In the genomic region with DNA sequence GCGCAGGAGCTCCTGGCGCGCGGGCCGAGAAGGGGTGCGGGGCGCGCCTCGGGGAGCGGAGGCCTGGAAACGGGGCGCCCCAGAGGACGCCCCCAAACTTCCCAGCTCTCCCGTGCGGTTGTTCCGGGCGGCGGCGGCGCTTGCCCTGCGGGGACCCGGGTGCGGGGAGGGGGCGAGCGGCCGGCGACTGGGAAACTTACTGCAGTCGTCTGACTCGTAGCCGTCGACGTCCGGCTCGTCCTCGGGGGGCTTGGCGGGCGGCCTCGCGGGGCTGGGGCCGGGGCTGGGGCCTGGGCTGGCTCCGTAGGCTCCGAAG, we compare ENCODE assay signal across 8 mouse cellular contexts. TPM values are rescaled to one million over a fixed set of nuclear protein-coding genes. Genes with fewer than 3 reads are reported as not detected.
DNase-seq lines count a peak whose midpoint lies in the region; ATAC-seq and TF ChIP-seq lines count a peak whose summit lies in the region.

No protein-coding gene starts in this region.

- H3K4me1 ChIP-seq in liver, embryonic 14.5 days (replicated peaks; ENCODE audit: control insufficient read depth in 2 of 2, insufficient read depth in 2 of 2, low read length in 1 of 2), result no peaks in the 10 kb centered on the region

- H3K27ac ChIP-seq in gastrocnemius, adult 2 months, result peak overlapping the region; percentile 63
- H3K27ac ChIP-seq in liver, embryonic 14.5 days, result no peak overlapping the region

- peaks cover 37% of the 10 kb centered on the region for H3K27me3 ChIP-seq in liver, embryonic 14.5 days (ENCODE audit: control insufficient read depth, insufficient read depth, low read length)

- no peak for ATAC-seq in liver, embryonic 14.5 days (ENCODE audit: insufficient read depth)

- peak overlapping the region; percentile 27; the same call in 1 of the 2 replicates for H3K4me2 ChIP-seq in liver, embryonic 14.5 days (ENCODE audit: low read depth)

- no peak overlapping the region for H3K9ac ChIP-seq in liver, embryonic 14.5 days (replicated peaks)

- 6% methylated on average over 42 of the region's 42 CpGs for WGBS in liver, embryonic 14.5 days (ENCODE audit: insufficient replicate concordance)

- H3K4me3 ChIP-seq in gastrocnemius, adult 2 months, result peak overlapping the region; percentile 75
- peak overlapping the region in 1 of 2 experiments; percentile 22; a peak in 1 of 4 replicates for H3K4me3 ChIP-seq in liver, embryonic 14.5 days (ENCODE audit: insufficient read depth in 1 of 2, low read depth in 2 of 2, low read length in 2 of 2)

- TF ChIP-seq CTCF in gastrocnemius, adult 2 months (IDR thresholded peaks at IDR 0.05), result no peak
- TF ChIP-seq CTCF in liver, embryonic 14.5 days (IDR thresholded peaks at IDR 0.05; ENCODE audit: low read depth), result no peak

- TF ChIP-seq EP300 in liver, embryonic 14.5 days (IDR thresholded peaks at IDR 0.05; ENCODE audit: low read depth), result no peak

- intact Hi-C loops in gastrocnemius, adult 2 months (cut with DNase I), result no loop called here

- no peak for DNase-seq in gastrocnemius, adult 2 months
- DNase-seq in gastrocnemius, adult 18-20 months (ENCODE audit: low spot score), result no peak
- DNase-seq in thymus, postnatal 4 days, result peak; percentile 30
- no peak for DNase-seq in thymus, postnatal 36 days
- no peak for DNase-seq in liver, embryonic 14.5 days (ENCODE audit: low read depth in 3 of 3, low spot score in 3 of 3)
- DNase-seq in T-cell, adult 2 months (ENCODE audit: low spot score), result no peak
- no peak for DNase-seq in left cerebral cortex, adult 11 months (ENCODE audit: low spot score)
- no peak for DNase-seq in cerebellum, adult 9-11 months

- H3K36me3 ChIP-seq in liver, embryonic 14.5 days (replicated peaks; ENCODE audit: control insufficient read depth, insufficient read depth, low read depth), result no peaks in the 10 kb centered on the region

- no peaks in the 10 kb centered on the region for H3K9me3 ChIP-seq in liver, embryonic 14.5 days (ENCODE audit: control insufficient read depth, low read length)

RNA-seq across cellular contexts. Expression of a gene that starts 0.6 kb away (rescaled TPM):
- total RNA-seq in gastrocnemius, adult 2 months (2021), result 1 to 10 TPM; 1.0 to 1.4 TPM
- total RNA-seq in gastrocnemius, adult 18-20 months (2021), result 1 to 10 TPM in 1 of 2 experiments, under 1 TPM in 1; 0.45 to 2.7 TPM
- polyA plus RNA-seq in liver, embryonic 14.5 days (2012; rRNA removed), result 0.01 and 0.02 TPM in 2 replicates
- polyA plus RNA-seq in liver, embryonic 14.5 days (2014; fragmentation: Nextera tagmentation; extraction: Ambion mirVana), result not detected in 2 replicates
